Mouse (Mus musculus): ENCODE measurements at regions not wholly inside any gene's neighbourhood (a gene's known extent, or its start where the extent isn't known, plus 50 kb on each side); places are given as distances from the start of the nearest gene placed in this dataset.
"Not testable (repeated sequence)": the region's sequence is repeated elsewhere in the genome, so short reads cannot be mapped to it uniquely, and the experiment has no call there.

DNA sequence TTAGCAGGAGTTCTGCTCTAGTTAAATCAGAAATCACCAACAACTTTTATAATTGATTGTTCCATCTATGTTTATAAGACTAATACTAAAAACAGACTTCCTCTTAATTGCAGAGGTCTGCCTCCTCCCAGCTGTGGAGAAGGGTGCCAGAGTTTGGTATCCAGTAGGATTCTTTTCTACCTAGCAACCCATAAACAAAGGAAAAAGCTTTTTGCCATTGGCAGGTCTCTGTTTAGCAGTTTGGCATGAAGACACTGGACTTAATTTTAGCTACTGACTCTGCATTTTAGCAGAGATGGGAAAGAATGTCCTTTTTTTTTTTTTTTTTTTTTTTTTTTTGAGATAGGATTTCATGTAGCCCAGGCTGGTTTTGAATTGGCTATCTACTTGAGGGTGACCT lies 1628.4 kb downstream of the A830018L16Rik start:
- no peak for DNase-seq (ENCODE audit: low spot score)

DNA sequence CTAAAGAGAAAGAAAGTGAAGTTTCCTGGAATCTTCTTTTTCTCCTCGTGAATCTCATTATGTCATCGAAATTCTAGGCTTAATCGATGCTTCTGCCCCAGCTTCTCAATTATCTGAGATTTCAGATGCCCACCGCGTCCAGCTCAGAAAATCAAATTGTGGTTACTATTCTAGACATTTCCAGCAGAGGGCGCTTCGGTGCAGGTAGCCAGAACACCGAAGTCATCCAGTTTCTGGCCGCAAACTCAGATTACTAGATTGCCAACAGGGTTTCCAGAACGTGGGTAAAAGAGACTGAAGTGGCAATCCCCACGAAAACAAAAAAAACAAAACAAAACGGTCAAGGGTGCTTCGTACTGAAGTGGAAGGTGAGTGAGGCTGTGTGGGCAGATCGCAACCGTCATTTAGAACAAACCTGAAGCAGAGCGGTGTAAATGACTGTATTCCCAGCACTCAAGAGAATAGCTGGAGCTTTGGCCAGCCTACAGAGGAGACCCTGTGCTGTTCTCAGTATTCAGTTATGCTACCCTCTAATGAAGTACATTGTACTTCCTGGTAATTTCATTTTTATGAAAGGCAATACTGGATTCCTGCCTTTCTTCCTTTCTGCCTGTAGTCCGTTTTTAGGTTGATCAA lies 1636.4 kb downstream of the A830018L16Rik start:
- no peak for DNase-seq (ENCODE audit: low spot score)

DNA sequence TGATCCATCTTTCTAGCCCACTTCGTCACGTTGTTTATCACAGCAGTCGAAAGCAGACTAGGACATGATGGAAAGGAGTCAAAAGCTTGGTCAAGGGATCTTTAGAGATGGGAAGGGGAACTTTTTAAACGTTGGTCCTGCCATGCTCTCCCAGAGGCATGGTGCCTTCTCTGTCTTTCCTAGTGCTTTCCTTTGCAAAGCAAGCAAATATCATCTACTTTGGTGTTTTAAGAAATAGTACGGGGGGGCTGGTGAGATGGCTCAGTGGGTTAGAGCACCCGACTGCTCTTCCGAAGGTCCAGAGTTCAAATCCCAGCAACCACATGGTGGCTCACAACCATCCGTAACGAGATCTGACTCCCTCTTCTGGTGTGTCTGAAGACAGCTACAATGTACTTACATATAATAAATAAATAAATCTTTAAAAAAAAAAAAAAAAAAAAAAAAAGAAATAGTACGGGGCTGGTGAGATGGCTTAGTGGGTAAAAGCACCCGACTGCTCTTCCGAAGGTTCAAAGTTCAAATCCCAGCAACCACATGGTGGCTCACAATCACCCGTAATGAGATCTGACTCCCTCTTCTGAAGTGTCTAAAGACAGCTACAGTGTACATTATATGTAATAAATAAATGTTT lies 1637.6 kb downstream of the A830018L16Rik start:
- not testable (repeated sequence) for DNase-seq (ENCODE audit: low spot score)

DNA sequence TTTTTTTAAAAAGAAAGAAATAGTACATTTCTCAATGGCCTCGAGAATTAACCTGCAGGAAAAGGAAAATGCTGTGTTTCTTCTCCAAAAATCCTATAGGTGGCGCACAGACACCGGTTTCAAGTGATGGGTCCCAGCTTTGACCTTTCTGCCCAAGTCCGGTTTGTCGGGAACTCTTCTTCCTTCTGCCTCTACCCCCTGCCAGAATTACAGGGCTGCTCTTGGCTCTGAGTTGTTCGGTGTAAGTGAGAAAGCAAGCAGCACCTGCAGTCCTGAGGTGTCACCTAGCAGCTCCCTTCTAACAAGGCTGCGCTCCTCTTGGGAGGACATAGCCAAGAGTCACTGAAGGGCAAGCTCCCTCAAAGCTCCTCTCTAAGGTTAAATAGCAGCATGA lies 1638.2 kb downstream of the A830018L16Rik start:
- peak; percentile 21 for DNase-seq (ENCODE audit: low spot score)

DNA sequence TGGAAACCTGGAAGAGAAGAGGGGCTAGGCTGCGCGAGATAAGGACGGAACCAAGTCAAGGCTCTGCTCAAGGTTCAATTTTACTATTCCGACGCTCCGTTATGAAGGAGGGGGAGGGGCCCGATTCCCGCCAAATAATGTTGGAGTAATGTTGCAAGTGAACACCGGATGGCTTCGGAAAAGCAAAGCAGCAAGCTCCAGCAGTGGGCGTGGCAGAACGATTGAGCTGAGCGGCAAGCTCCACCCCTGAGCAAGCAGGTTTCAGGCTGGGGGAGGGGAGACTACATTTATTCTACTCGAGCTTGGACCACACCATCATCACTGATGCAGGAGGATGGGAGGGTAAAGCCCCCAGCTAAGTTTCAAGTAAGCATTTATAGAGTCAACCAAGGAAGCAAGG lies 1643.8 kb downstream of the A830018L16Rik start:
- DNase-seq (ENCODE audit: low spot score), result no peak

DNA sequence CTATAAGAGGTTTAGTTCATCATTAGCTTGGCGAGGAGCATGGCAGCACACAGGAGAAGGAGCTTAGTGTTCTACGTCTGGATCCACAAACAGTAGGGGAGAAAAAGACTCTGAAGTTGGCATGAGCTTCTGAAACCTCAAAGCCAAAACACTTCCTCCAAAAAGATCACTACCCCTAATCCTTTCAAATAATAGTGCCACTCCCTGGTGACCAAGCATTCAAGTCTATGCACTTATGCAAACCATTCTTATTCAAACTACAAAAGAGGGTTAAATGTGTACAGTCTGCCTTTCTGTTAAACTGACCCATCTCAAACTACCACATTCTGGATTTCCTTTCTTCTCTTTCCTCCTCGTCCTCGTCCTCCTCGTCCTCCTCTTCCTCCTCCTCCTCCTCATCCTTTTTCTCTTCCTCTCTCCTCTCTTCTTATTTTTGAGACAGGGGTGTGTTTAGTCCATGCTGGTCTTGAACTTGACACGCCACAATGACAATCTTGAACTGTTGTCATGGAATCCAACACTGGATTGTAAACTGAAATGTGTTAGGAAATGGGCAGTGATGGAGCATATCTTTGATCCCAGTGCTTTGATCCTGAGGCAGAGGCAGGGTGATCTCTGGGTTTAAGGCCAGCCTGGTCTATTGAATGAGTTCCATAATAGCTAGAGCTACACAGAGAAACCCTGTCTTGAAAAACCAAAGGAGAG lies 1645.9 kb downstream of the A830018L16Rik start:
- no peak for DNase-seq (ENCODE audit: low spot score)

Measured in urinary bladder, adult 2 months (tissue).